Mouse (Mus musculus) G1E (cell line): Measurements from ENCODE around the gene Abhd14b. TPM values are rescaled to one million over a fixed set of nuclear protein-coding genes. Genes with fewer than 3 reads are reported as not detected.

Source experiments
- ATAC-seq: 2 replicates; pipeline ENCODE4 v1.8.0; 2016; ENCODE audit warnings: mild to moderate bottlenecking; ENCODE audit not compliant: insufficient number of reproducible peaks, poor library complexity, low FRiP score, severe bottlenecking; ENCODE audit errors: extremely low read depth
- DNase-seq: peaks from one replicate; pipeline ENCODE4 v3.0.0; 2012; ENCODE audit warnings: low spot score
- H3K27me3 ChIP-seq: 2 replicates; pipeline ENCODE4 v1.6.1; 2012; ENCODE audit warnings: mild to moderate bottlenecking, low read length, inconsistent platforms; ENCODE audit not compliant: insufficient read depth
- H3K36me3 ChIP-seq: replicated peaks from 2 replicates; pipeline ENCODE3; 2012; ENCODE audit warnings: mild to moderate bottlenecking, inconsistent platforms
- H3K4me1 ChIP-seq: 2 replicates; pipeline ENCODE4 v1.6.1; 2012; ENCODE audit warnings: low read depth, low read length, inconsistent platforms, mixed read lengths; ENCODE audit not compliant: insufficient read depth
- H3K4me3 ChIP-seq: 2 replicates; pipeline ENCODE4 v1.5.1; 2012; ENCODE audit warnings: low read depth, mild to moderate bottlenecking, inconsistent platforms, low read length, moderate library complexity, mixed read lengths
- H3K9me3 ChIP-seq: replicated peaks from 2 replicates; pipeline ENCODE4 v1.6.1; 2012; ENCODE audit warnings: inconsistent platforms
- CTCF ChIP-seq: IDR thresholded peaks from 2 replicates; pipeline ENCODE4 v1.5.1; 2012; ENCODE audit warnings: low read depth, low read length, inconsistent platforms, mixed read lengths
- GATA1 ChIP-seq: IDR thresholded peaks from 2 replicates; pipeline ENCODE4 v1.6.1; 2012; ENCODE audit warnings: borderline replicate concordance, low read length, inconsistent platforms, mixed read lengths
- GATA2 ChIP-seq: IDR thresholded peaks from 2 replicates; pipeline ENCODE4 v1.6.1; 2012; ENCODE audit warnings: low read depth, low read length, inconsistent platforms, borderline replicate concordance
- POLR2AphosphoS5 ChIP-seq: IDR thresholded peaks from 2 replicates; pipeline ENCODE4 v1.6.1; 2012; ENCODE audit warnings: low read depth, low read length, inconsistent platforms; ENCODE audit not compliant: insufficient replicate concordance
- TAL1 ChIP-seq: conservative IDR thresholded peaks from 2 replicates; pipeline ENCODE4 v1.6.1; 2012; ENCODE audit warnings: low read depth, low read length, inconsistent platforms, mixed read lengths
- polyA plus RNA-seq: library from polyadenylated mRNA; stranded (reverse); fragments of >175 nt; gene quantifications from 2 replicates; pipeline ENCODE4 v1.2.3, GENCODE M21; 2012
- total RNA-seq, 2 experiments: library from RNA; stranded (forward) in 1 of 2; stranded (reverse) in 1 of 2; fragments of 200-1000 nt in 1 of 2; fragments of >200 nt in 1 of 2; fragmentation: Nextera tagmentation in 1 of 2; gene quantifications; 2 replicates each; pipeline ENCODE4 v1.2.3; 2014 to 2017

Abhd14b gene
- total and polyA plus RNA-seq, 3 experiments, result 2.3 to 6.9 (median 2.6) TPM

DNA sequence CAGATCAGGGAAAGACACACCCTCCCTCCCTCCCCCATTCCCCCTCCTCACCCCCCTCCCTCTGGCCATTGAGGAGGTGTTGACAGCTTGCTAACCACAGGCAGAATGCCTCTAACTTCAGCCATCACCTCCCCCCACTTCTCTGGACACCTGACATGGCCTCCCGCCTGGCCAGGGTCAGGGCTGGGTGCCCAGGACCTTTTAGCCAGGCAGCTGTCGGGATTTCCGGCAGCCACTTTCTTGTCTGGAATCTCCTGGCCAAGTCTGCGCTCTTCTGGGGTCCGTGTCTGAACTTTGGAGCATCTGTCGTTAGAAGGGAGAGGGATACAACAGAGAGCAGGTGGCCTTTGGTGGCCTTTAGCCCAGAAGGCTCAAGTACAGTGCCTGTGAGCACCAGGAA, 42.0 kb upstream of the Abhd14b start:
- no peak overlapping the region for H3K4me3 ChIP-seq
- H3K9me3 ChIP-seq, result peaks cover 4% of the 10 kb centered on the region; the same call in 1 of the 2 replicates
- no peak for DNase-seq
- H3K4me1 ChIP-seq, result peaks cover 49% of the 10 kb centered on the region
- no peak for ATAC-seq
- no peaks in the 10 kb centered on the region for H3K36me3 ChIP-seq
- H3K27me3 ChIP-seq, result peaks cover 40% of the 10 kb centered on the region
- TF ChIP-seq POLR2AphosphoS5 (no peak), CTCF (no peak), TAL1 (no peak), GATA2 (no peak), GATA1 (no peak)

DNA sequence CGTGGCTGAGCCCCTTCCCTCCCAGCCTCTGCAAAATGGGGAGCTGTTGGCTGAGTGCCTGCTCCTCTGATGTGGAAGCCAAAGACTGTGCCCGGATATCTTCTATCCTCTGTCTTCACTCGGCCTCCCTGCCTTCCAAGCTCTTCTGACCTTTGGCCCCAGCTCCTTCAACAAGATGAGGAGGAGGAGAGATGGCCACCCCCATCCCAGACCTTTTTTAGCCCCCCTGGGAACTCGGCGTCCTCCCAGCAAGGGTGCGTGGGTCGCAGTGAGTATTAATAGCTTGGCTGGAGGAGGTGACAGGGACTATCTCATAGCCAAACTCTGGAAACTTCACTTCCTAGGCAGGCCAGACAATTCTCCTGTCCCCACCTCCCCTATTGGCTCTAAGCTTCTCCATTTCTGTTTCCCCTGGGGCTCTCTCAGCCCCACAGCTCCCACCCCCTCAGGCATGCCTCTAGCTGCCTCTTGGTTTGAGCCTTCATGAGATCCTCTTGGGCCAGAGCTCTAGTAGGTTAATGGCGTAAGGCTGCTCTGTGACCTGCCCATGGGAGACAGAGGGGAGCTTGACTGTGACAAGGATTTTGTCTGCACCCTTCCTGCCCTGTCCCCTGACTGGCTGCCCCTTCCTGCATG, 40.7 kb upstream of the Abhd14b start:
- Histone ChIP-seq H3K36me3 (no peaks in the 10 kb centered on the region), H3K4me3 (no peak overlapping the region), H3K4me1 (peaks cover 50% of the 10 kb centered on the region), H3K27me3 (peaks cover 42% of the 10 kb centered on the region), H3K9me3 (peaks cover 4% of the 10 kb centered on the region; the same call in 1 of the 2 replicates)
- DNase-seq (no peak), ATAC-seq (no peak)
- TF ChIP-seq CTCF (peak; percentile 14; the same call in 1 of the 2 replicates), GATA1 (no peak)

DNA sequence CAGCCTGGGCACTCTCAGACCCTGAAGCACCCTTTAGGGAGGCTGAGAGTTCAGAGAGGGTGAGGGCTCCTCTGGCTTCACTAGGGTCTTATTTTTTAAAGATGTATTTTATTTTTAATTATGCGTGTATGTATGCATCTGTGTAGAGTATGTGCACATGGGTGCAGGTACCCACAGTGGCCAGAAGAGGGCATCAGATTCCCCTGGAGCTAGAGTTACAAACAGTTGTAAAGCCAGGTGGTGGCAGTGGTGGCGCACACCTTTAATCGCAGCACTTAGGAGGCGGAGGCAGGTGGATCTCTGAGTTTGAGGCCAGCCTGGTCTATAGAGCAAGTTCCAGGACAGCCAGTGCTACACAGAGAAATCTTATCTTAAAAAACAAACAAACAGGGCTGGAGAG, 38.2 kb upstream of the Abhd14b start:
- H3K36me3 ChIP-seq, result no peaks in the 10 kb centered on the region
- TF ChIP-seq POLR2AphosphoS5 (no peak), CTCF (no peak), TAL1 (no peak), GATA2 (no peak), GATA1 (no peak)
- H3K4me3 ChIP-seq, result no peak overlapping the region
- peaks cover 4% of the 10 kb centered on the region; the same call in 1 of the 2 replicates for H3K9me3 ChIP-seq
- no peak for DNase-seq
- H3K4me1 ChIP-seq, result peaks cover 46% of the 10 kb centered on the region
- no peak for ATAC-seq
- peaks cover 38% of the 10 kb centered on the region for H3K27me3 ChIP-seq

DNA sequence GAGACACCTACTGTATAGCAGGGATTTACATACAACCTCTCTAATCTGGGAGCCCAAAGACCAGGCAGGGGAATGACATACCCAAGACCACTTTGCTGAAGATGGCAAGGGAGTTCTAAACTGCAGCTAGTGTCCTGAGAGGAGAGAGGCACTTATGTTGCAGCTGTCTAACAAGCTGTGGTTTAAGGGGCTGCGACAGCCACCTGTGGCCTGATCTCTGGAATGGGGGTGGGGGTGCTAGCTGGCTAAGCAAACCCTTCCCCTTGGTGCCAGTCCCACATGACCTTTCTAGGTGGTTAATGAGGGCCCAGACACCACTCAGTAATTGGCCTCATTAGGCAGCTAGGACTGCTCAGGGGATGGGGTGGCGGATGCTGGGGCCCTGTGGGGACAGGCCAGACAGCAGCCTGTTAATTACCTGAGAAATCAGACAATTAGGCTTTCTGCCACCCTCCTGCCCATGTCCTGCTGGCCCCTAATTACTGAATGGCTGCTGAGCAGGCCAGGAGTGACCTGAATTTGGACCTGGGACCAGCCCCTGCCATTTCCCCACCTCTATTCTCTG, 37.1 kb upstream of the Abhd14b start:
- peaks cover 4% of the 10 kb centered on the region; the same call in 1 of the 2 replicates for H3K9me3 ChIP-seq
- H3K4me1 ChIP-seq, result peaks cover 43% of the 10 kb centered on the region
- ATAC-seq, result no peak
- DNase-seq, result no peak
- peaks cover 43% of the 10 kb centered on the region for H3K27me3 ChIP-seq
- TF ChIP-seq GATA1, result no peak
- TF ChIP-seq GATA2, result no peak
- no peak for TF ChIP-seq POLR2AphosphoS5
- TF ChIP-seq CTCF, result no peak
- TF ChIP-seq TAL1, result no peak
- H3K36me3 ChIP-seq, result no peaks in the 10 kb centered on the region
- no peak overlapping the region for H3K4me3 ChIP-seq

DNA sequence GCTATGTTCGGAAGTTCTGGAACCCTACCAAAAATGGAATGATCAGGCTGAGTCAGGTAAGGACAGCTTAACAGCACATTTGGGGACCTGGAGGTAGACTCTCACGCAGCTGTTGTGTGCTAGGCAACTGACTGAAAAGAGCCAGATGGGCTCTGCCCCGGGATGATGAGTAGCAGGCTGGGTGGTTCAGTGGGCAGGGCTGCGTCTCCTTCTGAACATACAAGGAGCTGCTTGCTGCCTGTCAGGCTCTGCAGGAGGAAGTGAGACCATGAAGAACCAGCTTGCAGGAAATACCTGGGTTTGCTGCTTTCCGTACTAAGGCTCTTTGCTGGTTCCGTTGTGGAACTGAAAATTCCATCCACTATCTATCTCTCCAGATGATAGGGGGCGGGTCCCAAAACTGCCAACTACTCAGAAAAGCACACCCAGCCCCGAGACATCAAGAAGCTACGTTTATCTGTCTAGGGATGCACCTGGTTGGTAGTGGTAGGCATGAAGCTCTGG, 36.1 kb upstream of the Abhd14b start:
- Histone ChIP-seq H3K9me3 (peaks cover 4% of the 10 kb centered on the region; the same call in 1 of the 2 replicates), H3K36me3 (no peaks in the 10 kb centered on the region), H3K4me1 (peaks cover 35% of the 10 kb centered on the region), H3K27me3 (peaks cover 37% of the 10 kb centered on the region), H3K4me3 (no peak overlapping the region)
- no peak for TF ChIP-seq TAL1
- TF ChIP-seq CTCF, result no peak
- no peak for TF ChIP-seq GATA1
- no peak for TF ChIP-seq POLR2AphosphoS5
- no peak for TF ChIP-seq GATA2
- no peak for DNase-seq
- no peak for ATAC-seq

DNA sequence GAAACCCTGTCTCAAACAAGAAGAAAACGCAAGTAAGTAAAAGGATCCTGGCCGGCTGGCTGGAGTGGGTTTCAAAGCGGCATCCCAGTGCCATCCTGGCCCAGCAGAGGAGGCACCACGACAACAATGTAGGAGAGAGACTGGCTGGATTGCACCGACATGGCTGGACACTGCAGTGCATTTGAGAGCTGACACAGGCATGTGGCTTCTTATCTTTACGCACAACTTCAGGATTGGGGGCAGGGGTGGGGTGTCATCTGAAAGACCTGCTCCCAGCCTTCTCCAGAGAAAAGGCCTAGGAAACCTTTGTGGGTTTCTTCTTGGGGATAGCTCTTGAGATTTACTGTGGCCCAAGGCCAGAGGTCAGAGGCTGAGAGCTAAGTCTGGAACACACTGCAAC, 35.5 kb upstream of the Abhd14b start:
- ATAC-seq (no peak), DNase-seq (no peak)
- peaks cover 4% of the 10 kb centered on the region; the same call in 1 of the 2 replicates for H3K9me3 ChIP-seq
- H3K4me1 ChIP-seq, result peaks cover 30% of the 10 kb centered on the region
- no peaks in the 10 kb centered on the region for H3K36me3 ChIP-seq
- TF ChIP-seq POLR2AphosphoS5 (no peak), CTCF (no peak), GATA2 (no peak), TAL1 (no peak), GATA1 (no peak)
- peaks cover 31% of the 10 kb centered on the region for H3K27me3 ChIP-seq
- H3K4me3 ChIP-seq, result no peak overlapping the region

DNA sequence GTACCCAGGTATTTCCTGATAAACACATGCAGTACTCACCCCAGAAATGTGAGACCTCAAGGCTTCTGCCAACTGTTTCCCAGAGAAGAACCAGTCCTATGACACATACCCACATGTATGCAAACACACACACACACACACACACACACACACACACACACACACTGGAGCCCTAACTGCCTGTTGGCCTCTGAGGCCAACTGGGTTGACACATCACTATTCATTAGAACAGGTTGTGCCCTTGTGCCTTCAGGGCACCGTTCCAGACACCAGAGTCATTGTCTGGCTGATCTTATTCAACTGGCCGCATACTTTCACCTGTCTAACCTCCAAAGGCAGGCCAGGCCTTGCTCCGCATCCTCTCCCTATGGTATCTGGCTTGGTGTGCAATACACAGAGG, 35.0 kb upstream of the Abhd14b start:
- Histone ChIP-seq H3K27me3 (peaks cover 29% of the 10 kb centered on the region), H3K9me3 (peaks cover 4% of the 10 kb centered on the region; the same call in 1 of the 2 replicates), H3K4me3 (no peak overlapping the region), H3K4me1 (peaks cover 27% of the 10 kb centered on the region), H3K36me3 (no peaks in the 10 kb centered on the region)
- no peak for ATAC-seq
- TF ChIP-seq CTCF, result no peak
- no peak for TF ChIP-seq GATA1
- no peak for TF ChIP-seq TAL1
- TF ChIP-seq GATA2, result no peak
- no peak for TF ChIP-seq POLR2AphosphoS5
- no peak for DNase-seq
